Mouse (Mus musculus): Measurements from ENCODE around the gene 1190005I06Rik. TPM values are rescaled to one million over a fixed set of nuclear protein-coding genes. Genes with fewer than 3 reads are reported as not detected.

Gene 1190005I06Rik
- total RNA-seq, 2 experiments from 2014 or later, result 0.37 to 1.0 TPM

DNA sequence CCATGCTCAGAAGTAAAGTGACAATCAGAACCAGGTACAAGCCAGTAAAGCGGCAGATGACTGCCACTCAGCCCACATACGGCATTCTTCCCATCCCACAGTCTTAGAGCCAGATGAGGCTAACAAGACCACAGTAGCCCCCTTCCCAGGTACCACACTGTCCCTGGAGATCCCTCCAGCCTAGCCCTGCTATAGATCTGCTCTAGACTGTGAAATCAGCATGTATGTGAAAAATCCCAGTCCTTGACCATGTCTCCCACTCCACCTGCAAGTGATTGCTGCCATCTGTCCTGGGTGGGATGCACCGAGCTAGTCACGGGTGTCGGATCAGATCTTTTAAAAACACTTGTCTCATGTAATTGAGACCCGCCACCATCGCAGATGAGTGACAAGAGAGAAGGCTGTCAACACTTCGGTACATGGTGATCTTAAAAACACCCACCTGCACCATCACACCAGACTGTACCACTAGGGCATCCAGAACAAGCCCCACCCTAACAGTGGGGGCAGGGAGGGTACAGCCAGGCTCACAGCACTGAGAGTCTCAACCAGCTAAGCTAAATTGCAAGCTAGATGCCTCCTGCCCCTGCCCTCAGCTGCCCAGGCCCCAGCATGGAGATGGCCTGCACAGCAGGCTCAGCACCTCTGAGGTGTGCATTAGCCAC lies 67.0 kb downstream of the 1190005I06Rik start:
- no peak for DNase-seq (ENCODE audit: low spot score)

DNA sequence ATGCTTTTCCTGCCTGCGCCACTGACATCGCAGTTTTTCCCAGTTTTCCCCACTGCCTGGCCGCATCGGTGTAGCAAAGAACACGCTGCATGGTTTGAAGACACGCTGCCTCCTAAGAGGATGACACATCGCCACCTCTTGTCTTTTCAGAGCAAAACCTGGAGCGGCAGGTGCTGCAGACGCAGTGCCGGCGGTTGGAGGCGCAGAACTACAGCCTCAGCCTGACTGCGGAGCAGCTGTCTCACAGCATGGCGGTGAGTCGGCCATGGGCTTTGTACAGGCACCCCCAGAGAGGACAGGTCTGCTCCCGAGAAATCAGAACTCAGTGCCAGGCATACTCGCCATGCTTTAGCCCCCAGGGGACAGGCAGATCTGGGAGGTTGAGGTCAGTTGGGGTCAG lies 69.6 kb downstream of the 1190005I06Rik start:
- DNase-seq (ENCODE audit: low spot score), result no peak

DNA sequence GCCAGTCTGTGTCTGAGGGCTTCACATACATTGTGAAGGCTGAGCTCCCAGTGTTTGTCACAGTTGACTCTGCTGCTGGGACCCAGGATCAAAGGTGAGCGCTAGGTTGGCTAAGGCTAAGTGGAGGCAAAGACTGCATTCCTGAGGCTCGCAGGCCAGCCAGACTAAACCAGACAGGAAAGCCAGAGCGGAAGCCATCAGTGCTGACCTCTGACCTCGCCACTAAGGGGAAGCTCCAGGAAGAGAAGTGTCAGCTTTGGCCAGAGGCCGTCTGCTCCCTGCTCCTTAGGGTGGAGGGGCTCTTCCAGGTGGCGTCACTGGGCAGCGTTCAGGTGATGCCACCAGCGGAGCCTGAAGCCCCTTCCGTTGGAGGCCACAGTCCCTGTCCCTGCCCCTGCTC lies 71.6 kb downstream of the 1190005I06Rik start:
- no peak for DNase-seq (ENCODE audit: low spot score)

DNA sequence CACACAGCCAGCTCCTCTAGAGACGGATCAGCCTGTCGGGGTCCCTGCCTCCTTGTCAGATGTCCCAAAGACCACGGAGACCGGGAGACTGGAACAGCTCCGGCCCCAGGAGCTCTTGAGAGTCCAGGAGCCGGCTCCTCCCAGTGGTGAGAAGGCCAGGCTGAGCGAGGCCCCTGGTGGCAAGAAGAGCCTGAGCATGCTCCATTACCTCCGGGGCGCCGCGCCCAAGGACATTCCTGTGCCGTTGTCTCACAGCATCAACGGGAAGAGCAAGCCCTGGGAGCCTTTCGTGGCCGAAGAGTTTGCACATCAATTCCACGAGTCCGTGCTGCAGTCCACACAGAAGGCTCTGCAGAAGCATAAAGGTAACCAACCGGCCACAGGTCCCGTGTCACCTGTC lies 72.5 kb downstream of the 1190005I06Rik start:
- DNase-seq (ENCODE audit: low spot score), result no peak

DNA sequence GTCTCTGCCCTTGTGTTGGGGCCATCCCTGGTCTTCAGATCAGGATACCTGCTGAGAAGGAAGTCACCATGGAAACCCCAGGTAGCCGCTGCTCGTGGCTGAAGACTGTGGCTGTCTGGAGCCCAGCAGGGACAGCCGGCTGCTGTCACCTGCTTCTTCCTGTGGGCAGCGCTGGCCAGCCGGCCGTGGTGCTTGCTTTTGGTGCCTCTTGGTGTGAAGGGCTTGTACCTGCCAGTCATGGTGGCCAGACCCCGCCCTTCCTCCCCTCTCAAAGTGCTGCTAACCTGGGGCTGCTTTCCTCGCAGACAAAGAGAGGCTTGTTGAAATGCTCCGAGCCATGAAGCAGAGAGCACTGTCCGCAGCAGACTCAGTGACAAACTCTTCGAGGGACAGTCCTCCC lies 73.6 kb downstream of the 1190005I06Rik start:
- DNase-seq (ENCODE audit: low spot score), result no peak

DNA sequence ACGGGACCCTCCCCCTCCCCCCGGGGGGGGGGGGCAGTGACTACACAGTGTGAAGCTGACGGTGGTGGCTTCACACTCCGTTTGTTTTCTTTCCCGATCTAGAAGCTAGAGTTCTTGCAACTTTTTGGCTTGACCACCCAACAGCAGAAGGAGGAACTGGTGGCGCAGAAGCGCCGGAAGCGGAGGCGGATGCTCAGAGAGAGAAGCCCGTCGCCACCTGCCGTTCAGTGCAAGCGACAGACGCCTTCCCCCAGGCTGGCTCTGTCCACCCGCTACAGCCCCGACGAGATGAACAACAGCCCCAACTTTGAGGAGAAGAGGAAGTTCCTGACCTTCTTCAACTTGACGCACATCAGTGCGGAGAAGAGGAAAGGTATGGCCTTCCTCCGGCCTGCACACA lies 74.9 kb downstream of the 1190005I06Rik start:
- no peak for DNase-seq (ENCODE audit: low spot score)

DNA sequence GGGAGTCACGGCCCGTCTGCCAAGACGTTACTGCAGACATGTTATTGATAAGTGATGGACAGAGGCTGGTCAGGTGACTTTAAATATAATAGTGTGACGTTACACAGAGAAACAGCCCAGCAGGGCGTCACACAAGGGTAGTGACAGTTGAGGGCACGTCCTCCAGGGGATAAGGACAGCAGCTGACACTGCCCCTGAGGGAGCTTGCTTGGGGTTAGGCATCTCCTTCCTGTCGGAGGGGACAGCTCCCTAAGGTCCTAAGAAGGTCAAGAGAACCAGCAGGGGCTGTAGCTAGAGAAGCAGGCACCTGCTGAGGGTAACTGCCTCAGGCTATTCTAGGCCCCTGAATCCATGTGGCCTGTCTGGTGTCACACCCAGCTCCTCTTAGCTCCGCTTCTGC lies 75.9 kb downstream of the 1190005I06Rik start:
- DNase-seq (ENCODE audit: low spot score), result no peak

DNA sequence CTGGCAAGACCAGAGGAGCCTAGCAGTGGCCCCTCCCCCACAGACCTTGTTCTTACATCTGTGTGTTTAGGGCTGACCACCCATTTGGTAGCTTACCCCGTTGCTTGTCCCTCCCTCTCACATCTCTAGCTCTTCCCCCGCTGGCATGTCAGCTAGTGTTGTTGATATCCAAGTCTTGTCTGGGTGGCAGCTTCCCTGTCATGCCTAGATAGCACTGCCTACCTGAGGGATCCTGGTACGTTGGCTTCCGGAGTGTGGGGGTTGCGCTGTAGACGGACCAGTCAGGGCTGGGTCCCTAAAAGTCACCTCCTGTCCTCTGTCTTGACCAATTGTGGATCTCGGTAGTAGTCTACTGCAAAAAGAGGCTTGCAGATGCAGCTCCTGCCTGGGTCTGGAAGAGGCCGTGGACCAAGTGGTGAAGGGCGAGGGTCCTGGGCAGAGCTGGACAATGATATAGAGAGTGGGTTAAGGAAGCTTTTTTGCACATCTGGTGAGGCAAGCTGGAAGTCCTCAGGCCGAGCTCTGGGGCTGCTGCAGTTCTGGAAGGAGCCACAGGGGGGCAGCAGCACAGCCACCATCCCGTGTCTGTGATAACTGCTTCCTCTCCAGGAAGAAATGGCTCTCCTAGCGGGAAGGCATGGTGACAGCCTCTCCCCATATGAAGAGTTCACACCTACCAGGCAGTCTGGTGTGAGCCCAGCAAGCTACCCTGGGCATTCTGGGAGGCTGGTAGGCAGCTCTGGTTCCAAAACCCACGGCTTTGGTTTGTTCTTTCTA lies 77.3 kb downstream of the 1190005I06Rik start:
- peak; percentile 69 for DNase-seq (ENCODE audit: low spot score)

DNA sequence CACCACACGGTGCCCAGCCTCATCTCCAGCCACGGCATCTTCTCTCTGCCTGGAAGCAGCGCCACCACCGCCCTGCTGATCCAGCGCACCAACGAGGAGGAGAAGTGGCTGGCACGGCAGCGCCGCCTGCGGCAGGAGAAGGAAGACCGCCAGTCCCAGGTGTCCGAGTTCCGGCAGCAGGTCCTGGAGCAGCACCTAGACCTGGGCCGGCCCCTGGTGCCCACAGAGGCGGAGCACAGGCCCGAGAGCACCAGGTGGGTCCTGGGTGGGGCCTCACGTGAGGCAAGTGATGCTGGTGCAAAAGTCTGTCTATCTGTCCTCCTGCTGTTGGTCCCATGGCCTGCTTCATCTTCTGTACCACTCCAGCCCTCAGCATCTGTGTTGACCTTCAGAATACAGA lies 78.3 kb downstream of the 1190005I06Rik start:
- no peak for DNase-seq (ENCODE audit: low spot score)

DNA sequence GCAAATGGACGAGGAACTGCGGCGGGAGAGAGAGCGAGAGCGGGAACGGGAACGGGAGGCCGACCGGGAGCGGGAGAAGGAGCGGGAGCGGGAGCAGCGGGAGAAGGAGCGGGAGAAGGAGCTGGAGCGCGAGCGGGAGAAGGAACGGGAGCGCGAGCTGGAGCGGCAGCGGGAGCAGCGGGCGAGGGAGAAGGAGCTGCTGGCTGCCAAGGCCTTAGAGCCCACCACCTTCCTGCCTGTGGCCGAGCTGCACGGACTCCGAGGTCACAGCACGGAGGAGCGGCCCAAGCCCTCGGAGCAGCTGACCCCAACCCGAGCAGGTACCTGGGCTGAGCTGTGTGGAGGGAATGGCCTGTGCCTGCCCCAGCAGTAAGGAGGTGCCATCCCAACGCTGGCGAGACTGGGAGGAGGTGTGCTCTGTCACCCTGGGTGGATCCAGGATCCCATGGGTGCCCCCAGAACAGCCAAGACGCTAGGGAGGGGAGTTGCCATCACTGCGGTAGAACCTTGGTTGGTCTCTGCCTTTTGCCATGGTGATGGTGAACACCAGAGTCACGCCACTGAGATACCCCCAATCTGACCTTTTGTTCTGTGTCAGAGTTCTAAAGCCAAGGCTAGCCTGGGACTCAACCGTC lies 79.2 kb downstream of the 1190005I06Rik start:
- no peak for DNase-seq (ENCODE audit: low spot score)

DNA sequence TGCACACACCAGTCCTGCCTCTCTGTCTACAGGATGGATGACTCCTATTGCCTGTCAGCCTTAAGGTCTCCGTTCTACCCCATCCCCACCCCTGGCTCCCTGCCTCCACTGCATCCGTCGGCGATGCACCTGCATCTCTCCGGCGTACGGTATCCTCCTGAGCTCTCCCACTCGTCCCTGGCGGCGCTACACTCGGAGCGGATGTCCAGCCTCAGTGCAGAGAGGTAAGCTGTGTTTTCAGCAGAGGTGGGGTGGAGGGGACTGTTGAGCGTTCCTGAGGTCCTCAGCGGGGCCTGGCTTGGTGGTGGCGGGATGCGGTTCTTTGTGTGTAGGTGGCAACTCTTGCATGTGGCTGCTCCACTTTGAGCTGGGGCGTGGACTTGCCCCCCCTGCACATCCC lies 79.7 kb downstream of the 1190005I06Rik start:
- DNase-seq (ENCODE audit: low spot score), result no peak

DNA sequence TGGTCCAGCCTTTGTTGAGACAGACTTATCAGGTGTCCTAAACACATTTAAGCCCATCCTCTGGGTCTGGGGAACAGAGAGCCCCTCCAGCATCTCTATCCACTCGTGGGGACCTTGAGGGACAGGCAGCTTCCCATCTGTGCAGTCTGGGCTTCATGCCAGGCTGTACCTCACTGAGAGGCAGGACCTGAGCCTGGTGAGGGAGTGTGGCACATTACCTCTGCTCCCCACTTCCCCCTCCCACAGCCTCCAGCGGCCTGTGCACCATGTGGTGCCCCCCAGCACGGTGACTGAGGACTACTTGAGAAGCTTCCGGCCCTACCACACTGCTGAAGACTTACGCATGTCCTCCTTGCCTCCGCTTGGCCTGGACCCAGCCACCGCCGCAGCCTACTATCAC lies 80.8 kb downstream of the 1190005I06Rik start:
- no peak for DNase-seq (ENCODE audit: low spot score)

DNA sequence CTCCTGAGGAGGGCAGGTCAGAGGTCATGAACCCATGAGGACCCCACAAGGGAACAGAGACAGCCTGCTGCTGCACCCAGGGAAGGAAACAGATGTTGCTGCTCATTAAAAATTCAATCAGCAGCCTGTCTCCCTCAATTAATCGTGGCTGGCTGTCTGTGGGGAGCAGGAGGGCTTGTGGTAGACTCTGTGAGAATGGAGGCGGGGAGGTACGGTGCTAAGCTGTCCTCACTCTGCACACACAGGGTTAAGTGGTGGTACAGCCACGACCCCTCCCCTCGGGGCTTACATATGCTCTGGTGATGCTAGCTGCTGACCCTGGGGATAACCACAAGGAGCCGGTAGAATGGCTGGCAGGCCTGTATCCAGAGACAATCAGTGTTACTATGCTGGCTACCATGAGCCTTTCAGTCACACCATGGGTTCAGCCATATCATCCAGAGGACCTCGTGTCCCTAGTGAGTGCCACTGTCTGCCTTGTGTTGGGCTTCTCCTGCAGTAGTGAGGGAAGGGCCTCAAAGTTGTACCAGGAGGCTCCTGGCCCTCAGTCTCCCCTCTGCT lies 82.2 kb downstream of the 1190005I06Rik start:
- no peak for DNase-seq (ENCODE audit: low spot score)

DNA sequence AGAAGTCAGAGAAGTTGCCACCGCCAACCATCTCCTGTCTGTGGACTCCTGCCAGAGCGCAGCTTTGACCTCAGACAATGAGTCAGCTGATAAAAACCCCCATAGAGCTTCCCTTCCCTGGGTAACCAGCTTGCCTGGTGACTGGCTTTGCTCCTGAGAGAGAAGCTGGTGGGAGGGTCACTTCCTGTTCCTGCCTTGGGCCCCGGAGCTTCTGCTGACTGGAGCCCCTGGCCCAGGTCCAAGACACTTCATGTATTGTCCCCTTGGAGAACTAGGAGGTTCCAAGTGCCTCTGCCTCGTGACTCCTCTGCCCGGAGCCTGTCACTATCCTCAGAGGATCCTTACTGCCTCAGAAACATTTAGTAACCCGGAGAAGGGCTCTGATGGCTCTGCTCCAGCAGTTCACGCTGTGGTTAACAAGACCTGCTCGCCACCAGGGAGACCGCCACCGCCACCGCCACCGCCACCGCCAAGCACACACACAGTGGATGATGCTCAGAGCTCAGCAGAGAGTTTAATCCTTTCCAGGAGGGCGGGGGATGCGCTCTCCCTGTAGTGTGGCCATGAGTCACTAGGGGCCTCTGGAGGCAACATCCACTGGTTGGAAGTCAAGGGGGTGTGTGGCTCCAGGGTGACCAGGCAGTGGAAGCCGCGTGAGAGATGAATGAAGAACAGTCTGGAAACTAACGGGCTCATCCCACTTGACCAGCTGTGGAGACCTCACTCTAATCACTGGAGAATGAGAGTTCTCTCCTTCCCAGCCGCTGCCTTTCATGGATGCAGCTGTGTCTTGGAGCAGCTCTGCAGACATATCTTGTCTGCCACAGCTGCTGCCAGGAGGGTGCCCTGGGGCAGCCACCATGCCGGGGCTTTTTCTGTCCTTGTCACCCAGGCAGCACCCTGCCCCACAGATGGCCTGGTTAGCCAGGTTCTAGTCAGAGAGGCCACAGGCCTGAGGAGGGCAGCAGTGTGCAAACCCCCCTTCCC lies 83.3 kb downstream of the 1190005I06Rik start:
- peak; percentile 80 for DNase-seq (ENCODE audit: low spot score)

DNA sequence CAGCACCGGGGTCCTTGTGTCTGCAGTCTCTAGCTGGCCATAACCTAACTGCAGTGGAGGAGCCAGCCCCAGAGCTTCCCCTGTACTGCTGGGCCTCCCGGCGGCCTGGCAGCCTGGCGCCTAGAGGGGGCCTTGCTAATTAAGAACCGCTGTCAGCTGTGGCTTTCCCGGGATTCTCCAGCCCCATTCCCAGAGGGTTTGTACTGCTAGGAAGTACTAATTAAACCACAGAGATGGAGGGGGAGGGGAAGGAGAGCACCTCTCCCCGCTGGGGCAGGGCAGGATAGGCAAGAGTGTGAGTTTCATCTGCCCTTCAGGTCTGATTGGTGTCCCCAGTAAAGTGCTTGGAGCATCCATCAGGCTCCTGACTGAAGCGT lies 84.1 kb downstream of the 1190005I06Rik start:
- no peak for DNase-seq (ENCODE audit: low spot score)

DNA sequence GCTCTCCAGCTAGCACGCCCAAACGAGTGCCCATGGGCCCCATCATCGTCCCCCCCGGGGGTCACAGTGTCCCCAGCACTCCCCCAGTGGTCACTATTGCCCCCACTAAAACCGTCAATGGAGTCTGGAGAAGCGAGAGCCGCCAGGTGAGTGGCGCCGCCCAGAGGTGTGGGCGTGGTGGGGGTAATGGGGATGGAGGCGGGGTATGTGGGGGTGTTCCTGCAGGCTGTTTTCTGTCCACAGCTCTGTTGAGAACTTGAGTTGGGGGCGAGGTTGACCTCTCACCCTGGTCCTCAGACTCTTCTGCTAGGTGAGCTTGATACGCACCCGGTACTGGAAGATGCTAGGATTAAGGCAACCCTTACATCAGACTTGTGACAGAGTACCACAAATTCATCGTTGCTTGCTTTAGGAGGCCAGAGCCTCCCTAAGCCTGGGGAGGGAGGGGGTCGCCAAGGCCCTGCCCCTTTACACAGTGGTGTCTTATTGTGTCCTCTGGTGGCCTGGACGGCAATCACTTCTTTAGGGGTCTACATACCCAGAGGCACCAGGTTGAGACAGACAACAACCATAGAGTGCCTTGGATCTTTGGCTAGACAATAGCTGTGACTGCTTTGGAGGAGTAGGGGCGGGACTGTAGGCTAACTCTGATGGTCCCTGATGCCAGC lies 84.6 kb downstream of the 1190005I06Rik start:
- DNase-seq (ENCODE audit: low spot score), result no peak

DNA sequence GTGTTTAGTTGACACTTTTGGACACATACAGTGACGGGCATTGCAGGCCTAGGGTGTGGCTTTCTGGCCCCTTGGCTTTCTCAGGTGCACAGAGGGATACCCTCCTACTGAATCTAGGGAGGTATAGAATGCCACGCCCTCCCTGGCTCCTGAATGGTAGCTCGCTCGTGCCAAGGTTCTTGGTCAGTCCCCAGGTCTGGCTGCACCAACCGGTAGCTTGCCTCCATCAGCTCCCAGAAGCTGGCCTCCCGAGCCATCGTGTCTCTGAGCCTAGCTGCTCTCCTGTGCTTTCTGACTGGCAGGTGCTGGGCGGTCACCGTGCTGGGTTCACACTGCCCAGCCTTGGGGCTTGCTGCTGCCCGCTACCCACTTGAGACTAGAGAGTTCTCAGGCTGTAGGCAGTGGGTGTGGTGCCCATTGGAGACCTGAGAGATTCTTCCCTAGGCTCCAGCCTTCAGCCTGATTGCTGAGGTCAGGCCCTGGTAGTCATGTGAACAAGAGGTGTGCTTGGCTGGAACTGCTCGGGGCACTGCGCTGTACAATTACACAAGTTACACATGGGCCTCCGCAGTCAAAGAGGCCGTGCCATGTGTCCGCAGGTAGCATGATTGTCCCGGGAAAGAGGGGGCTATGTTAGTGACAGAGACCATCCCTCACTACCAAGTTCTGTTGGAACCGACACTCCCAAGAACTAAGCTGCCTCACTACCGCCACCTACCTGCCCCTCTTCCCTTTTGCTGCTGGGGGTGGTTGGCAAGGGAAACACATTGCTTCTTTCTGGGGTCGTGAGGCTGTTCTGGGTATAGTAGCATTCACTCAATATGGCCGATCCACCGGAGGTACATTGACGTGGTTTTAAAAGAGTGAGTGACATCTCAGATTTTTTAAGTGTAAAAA lies 85.6 kb downstream of the 1190005I06Rik start:
- no peak for DNase-seq (ENCODE audit: low spot score)

DNA sequence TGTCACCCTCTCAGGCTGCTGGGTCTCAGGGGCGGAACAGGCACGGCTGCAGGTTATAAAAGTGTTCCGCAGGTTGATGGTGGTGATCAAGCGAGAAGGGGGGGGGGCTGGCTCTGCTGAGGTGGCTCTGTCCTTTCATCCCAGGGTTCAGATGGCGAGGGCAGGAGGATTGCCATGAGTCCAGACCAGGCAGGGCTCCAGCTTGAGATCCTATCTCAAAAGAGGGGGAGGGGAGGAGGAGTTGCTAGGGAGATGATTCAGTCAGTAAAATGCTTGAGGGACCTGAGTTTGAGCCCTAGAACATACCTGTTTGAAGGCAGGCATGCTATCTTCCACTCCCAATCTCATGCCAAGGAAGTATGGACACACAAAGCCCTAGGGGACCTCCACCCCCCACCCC lies 86.9 kb downstream of the 1190005I06Rik start:
- no peak for DNase-seq (ENCODE audit: low spot score)

DNA sequence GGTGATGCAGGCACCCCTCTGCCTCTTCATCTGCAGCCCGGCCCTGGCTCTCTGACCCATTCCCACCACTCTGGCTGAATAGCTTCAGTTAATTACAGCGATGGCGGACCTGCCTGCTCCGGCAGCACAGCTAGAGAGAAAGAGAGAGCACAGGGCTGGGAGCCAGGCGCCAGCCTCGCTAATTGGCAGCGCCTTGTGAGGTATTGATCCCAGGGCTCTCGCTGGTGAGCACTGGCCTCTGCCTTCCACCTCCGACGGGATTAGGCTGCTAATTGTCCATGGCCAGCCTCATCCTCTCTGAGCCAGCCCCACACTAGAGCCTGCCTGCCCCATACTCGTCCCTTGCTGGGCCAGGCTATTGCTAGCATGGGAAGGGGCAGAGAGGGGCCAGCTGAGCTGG lies 87.8 kb downstream of the 1190005I06Rik start:
- DNase-seq (ENCODE audit: low spot score), result no peak
